Mouse (Mus musculus) heart, embryonic 13.5 days (tissue): ENCODE results near the gene Sufu. TPM values are rescaled to one million over a fixed set of nuclear protein-coding genes. Genes with fewer than 3 reads are reported as not detected.

Experiments
- ATAC-seq: fragments of 200-750 bp; cut with Nextera tagmentation; 2 replicates; pipeline ENCODE4 v1.8.0; 2017; ENCODE audit warnings: moderate TSS enrichment; ENCODE audit not compliant: insufficient number of reproducible peaks, low FRiP score, low TSS enrichment; ENCODE audit errors: extremely low read depth
- H3K27ac ChIP-seq: fragments of 300-500 bp; sonication (generic); replicated peaks from 2 replicates; pipeline ENCODE4 v1.5.1; 2015; ENCODE audit warnings: moderate library complexity, mild to moderate bottlenecking, inconsistent platforms
- H3K27me3 ChIP-seq: fragments of 300-500 bp; sonication (generic); replicated peaks from 2 replicates; pipeline ENCODE4 v1.6.1; 2015; ENCODE audit warnings: mild to moderate bottlenecking, inconsistent platforms
- H3K36me3 ChIP-seq: fragments of 300-500 bp; sonication (generic); 2 replicates; pipeline ENCODE4 v1.6.1; 2015; ENCODE audit warnings: mild to moderate bottlenecking, inconsistent platforms
- H3K4me1 ChIP-seq: fragments of 300-500 bp; sonication (generic); 2 replicates; pipeline ENCODE4 v1.6.1; 2015; ENCODE audit warnings: inconsistent platforms
- H3K4me2 ChIP-seq: fragments of 300-500 bp; sonication (generic); 2 replicates; pipeline ENCODE4 v1.6.1; 2015; ENCODE audit warnings: inconsistent platforms, mild to moderate bottlenecking, moderate library complexity
- H3K4me3 ChIP-seq: fragments of 300-500 bp; sonication (generic); 2 replicates; pipeline ENCODE4 v1.5.1; 2015; ENCODE audit warnings: moderate library complexity, mild to moderate bottlenecking, inconsistent platforms
- H3K9ac ChIP-seq: fragments of 300-500 bp; sonication (generic); 2 replicates; pipeline ENCODE4 v1.6.1; 2015; ENCODE audit warnings: inconsistent platforms, mild to moderate bottlenecking, moderate library complexity
- H3K9me3 ChIP-seq: fragments of 300-500 bp; sonication (generic); 2 replicates; pipeline ENCODE4 v1.6.1; 2016; ENCODE audit warnings: inconsistent platforms
- WGBS: fragments of 180-500 bp; shearing (Covaris S2); methylation state at CpG from one replicate; pipeline ENCODE4 v1.1.7; 2015; ENCODE audit warnings: mixed read lengths; 5-methylcytosine and 5-hydroxymethylcytosine counted together
- polyA plus RNA-seq: library from polyadenylated mRNA; unstranded; fragments of >200 nt; fragmentation: Nextera tagmentation; extraction: Ambion mirVana; gene quantifications from 2 replicates; pipeline ENCODE4 v1.2.1, GENCODE M21; 2015

The Sufu gene
- polyA plus RNA-seq, 1 experiment from 2014 or later = 18.4 TPM

DNA sequence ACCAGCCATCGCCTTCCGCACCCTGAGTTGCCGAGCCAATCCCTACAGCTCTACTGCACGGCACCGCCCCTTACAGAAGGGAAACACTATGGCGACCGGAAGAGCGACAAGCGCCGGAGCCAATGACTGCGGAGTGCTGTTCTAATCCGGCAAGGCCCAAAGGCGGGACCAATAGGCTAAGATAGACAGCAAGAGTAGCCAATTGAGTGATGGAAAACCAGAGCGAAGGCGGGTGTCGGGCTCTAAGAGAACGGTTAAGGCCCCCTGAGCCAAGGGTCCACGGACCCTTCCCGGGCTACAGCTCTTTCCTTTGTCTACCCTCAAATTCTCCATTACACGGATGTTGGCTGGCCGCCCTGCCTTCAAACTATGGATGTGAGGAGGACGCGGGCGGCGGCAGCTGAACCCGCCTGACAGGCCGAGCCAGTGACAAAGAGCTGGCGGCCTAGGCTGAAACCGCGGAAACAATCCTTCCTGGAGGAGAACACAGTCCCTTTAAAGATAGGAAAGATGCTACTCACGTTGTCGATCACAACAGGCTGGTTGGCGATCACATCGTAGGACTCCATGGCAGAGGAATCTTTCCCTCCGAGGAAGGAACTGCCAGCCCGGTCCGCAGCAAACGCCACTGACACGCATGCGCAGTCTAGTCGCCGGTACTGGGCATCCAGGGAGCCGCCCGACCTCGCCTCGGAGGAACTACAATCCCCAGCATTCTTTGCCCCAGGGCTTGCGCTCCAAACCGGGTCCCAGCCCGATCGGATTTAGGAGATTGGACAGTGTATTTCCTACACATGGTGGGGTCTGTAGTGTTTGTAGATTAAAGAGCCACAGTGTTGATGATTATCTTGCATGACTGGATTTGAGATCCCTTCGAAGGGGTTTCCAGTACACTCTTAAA, 1.3 kb upstream of the Sufu start, which contains the start of gene Actr1a:
TSS of gene Actr1a (minus strand) at position 640 of the 901 bp plus-strand sequence.
- Histone ChIP-seq H3K27ac (peak within 1 kb of the TSS; percentile 80), H3K4me1 (peaks cover 49% of the 10 kb centered on the region), H3K27me3 (no peaks in the 10 kb centered on the region), H3K36me3 (peaks cover 10% of the 10 kb centered on the region; the same call in 1 of the 2 replicates), H3K9me3 (no peaks in the 10 kb centered on the region), H3K9ac (peak within 1 kb of the TSS; percentile 89), H3K4me3 (peak within 1 kb of the TSS; percentile 95), H3K4me2 (peak within 1 kb of the TSS; percentile 97)
- WGBS = under 1% methylated on average over 51 of the region's 51 CpGs
- ATAC-seq = peak; percentile 84

DNA sequence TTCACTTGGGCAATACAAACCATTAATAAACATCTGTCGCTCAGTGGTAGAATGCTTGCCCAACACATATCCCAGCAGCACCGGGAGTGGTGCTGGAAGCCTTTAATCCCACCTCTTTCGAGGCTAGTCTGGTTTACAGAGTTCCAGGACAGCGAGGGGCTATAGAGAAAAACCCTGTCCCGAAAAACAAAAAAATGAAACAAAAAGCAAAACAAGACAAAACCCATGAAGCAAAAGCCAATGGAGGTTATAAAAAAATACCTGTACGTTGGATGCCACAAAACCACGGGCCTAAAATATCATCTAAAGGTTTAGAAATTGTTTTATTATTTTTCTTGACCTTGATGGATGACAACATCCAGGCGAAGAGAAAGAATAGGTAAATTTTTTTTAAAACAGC, 587 bp upstream of the Sufu start:
- Histone ChIP-seq H3K9me3 (no peaks in the 10 kb centered on the region), H3K9ac (peak overlapping the region; percentile 89), H3K4me3 (peak overlapping the region; percentile 87), H3K4me1 (peaks cover 55% of the 10 kb centered on the region), H3K27ac (no peak overlapping the region), H3K36me3 (peaks cover 12% of the 10 kb centered on the region), H3K4me2 (peak overlapping the region; percentile 97), H3K27me3 (no peaks in the 10 kb centered on the region)
- no peak for ATAC-seq
- WGBS = 15% methylated on average over 8 of the region's 8 CpGs

GRCm38 (mm10) chr19:46397436-46398001, 823 bp downstream of the Sufu start:
- peak overlapping the region; percentile 90 for H3K27ac ChIP-seq
- no peak for ATAC-seq
- H3K9me3 ChIP-seq = no peaks in the 10 kb centered on the region
- H3K27me3 ChIP-seq = no peaks in the 10 kb centered on the region
- 3% methylated on average over 19 of the region's 19 CpGs for WGBS
- peak overlapping the region; percentile 95 for H3K9ac ChIP-seq
- peaks cover 15% of the 10 kb centered on the region for H3K36me3 ChIP-seq
- H3K4me1 ChIP-seq = peaks cover 55% of the 10 kb centered on the region
- H3K4me2 ChIP-seq = peak overlapping the region; percentile 97
- H3K4me3 ChIP-seq = peak overlapping the region; percentile 95

DNA sequence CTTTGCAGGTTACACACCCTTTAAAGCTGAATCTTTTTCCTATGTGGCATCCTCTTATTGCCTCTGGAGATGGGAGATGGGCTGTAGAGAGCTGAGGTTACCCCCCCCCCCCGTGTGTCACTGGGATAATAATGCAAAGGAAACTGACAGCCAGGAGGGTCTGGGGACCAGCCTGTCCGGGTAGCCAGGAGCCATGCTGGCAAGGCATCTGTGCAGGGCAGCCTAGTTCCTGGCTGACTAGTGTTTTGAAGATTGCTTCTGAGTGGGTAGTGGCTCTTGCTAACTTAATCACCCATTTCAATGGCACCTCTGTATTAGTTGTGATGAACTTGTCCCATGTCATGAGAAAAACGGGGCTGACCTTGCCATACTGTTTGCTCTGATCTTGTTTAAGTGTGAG, 1.7 kb downstream of the Sufu start:
- H3K4me1 ChIP-seq = peaks cover 53% of the 10 kb centered on the region
- peak overlapping the region; percentile 97 for H3K4me2 ChIP-seq
- no peak for ATAC-seq
- H3K27me3 ChIP-seq = no peaks in the 10 kb centered on the region
- no peak overlapping the region for H3K27ac ChIP-seq
- peak overlapping the region; percentile 95 for H3K9ac ChIP-seq
- H3K4me3 ChIP-seq = peak overlapping the region; percentile 95
- WGBS = 40% methylated on average over 3 of the region's 3 CpGs
- H3K9me3 ChIP-seq = no peaks in the 10 kb centered on the region
- peaks cover 24% of the 10 kb centered on the region for H3K36me3 ChIP-seq

DNA sequence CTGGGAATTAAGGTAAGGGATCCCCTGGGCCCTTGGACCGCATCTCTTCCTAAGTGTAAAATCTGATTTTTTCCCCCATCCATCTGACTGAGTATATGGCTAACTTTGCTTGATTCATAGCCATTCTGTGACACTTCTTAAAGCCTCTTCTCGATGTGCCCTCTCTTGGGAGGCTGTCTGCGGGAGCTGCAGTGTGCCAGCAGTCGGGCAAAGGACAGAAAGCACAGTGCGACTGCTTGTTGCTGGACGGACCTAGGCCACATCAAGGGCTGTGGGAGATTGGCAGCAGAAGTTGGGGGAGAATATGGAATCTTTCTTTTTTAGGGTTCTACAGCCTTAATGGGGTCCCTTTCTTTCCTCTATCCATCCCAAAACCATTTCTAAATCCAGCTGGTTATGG, 2.7 kb downstream of the Sufu start:
- Histone ChIP-seq H3K36me3 (peaks cover 33% of the 10 kb centered on the region), H3K9me3 (no peaks in the 10 kb centered on the region), H3K4me2 (peak overlapping the region; percentile 10), H3K27me3 (no peaks in the 10 kb centered on the region), H3K4me3 (no peak overlapping the region), H3K4me1 (peaks cover 43% of the 10 kb centered on the region), H3K9ac (peak overlapping the region; percentile 95), H3K27ac (no peak overlapping the region)
- ATAC-seq = no peak
- 63% methylated on average over 6 of the region's 6 CpGs for WGBS

DNA sequence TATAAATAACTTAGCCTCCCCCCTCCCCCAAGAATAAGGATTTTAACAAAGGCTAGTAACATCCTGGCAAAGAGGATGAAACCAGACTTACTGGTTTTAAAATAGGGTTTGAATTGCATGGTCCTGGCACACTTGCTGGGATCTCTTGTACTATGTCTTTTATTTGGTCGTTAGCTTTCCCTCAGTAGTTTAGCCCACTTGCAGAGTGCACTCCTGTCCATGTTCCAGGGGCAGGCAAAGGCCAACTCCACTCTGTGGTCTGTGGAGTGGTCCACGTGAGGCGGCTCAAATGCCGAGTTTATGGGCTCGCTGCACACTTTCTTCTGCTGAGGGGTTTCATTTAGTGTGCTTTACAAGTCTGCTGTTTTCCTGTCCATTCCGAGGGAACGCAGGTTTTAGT, 3.2 kb downstream of the Sufu start:
- H3K4me2 ChIP-seq = peak overlapping the region; percentile 10
- 74% methylated on average over 7 of the region's 7 CpGs for WGBS
- peak overlapping the region; percentile 95 for H3K9ac ChIP-seq

GRCm38 (mm10) chr19:46400558-46400957, 3.9 kb downstream of the Sufu start:
- Histone ChIP-seq H3K4me3 (no peak overlapping the region), H3K4me2 (no peak overlapping the region), H3K27ac (no peak overlapping the region), H3K9me3 (no peaks in the 10 kb centered on the region), H3K36me3 (peaks cover 44% of the 10 kb centered on the region), H3K9ac (0 out of 2 replicates have a peak overlapping the region, but pooled peaks have one; percentile 1), H3K27me3 (no peaks in the 10 kb centered on the region), H3K4me1 (peaks cover 40% of the 10 kb centered on the region)
- no peak for ATAC-seq
- WGBS = 82% methylated on average over 7 of the region's 7 CpGs

More for the DNA sequence above, 3.2 kb downstream of the Sufu start:
- Histone ChIP-seq H3K4me1 (peaks cover 40% of the 10 kb centered on the region), H3K4me3 (no peak overlapping the region), H3K9me3 (no peaks in the 10 kb centered on the region), H3K36me3 (peaks cover 38% of the 10 kb centered on the region), H3K27me3 (no peaks in the 10 kb centered on the region), H3K27ac (no peak overlapping the region)
- no peak for ATAC-seq

GRCm38 (mm10) chr19:46404030-46404429, 7.3 kb downstream of the Sufu start:
- H3K36me3 ChIP-seq = peaks cover 71% of the 10 kb centered on the region
- H3K27ac ChIP-seq = no peak overlapping the region
- H3K9ac ChIP-seq = no peak overlapping the region
- no peaks in the 10 kb centered on the region for H3K27me3 ChIP-seq
- no peak for ATAC-seq
- WGBS = 96% methylated on average over 1 of the region's 1 CpGs
- H3K4me2 ChIP-seq = no peak overlapping the region
- no peaks in the 10 kb centered on the region for H3K9me3 ChIP-seq
- H3K4me3 ChIP-seq = no peak overlapping the region
- peaks cover 38% of the 10 kb centered on the region for H3K4me1 ChIP-seq

GRCm38 (mm10) chr19:46406592-46407386, 10.1 kb downstream of the Sufu start:
- H3K9ac ChIP-seq = no peak overlapping the region
- peaks cover 67% of the 10 kb centered on the region for H3K36me3 ChIP-seq
- no peak for ATAC-seq
- H3K4me1 ChIP-seq = peaks cover 39% of the 10 kb centered on the region
- no peak overlapping the region for H3K4me3 ChIP-seq
- no peaks in the 10 kb centered on the region for H3K9me3 ChIP-seq
- H3K4me2 ChIP-seq = no peak overlapping the region
- H3K27ac ChIP-seq = no peak overlapping the region
- no peaks in the 10 kb centered on the region for H3K27me3 ChIP-seq
- WGBS = 73% methylated on average over 8 of the region's 8 CpGs

DNA sequence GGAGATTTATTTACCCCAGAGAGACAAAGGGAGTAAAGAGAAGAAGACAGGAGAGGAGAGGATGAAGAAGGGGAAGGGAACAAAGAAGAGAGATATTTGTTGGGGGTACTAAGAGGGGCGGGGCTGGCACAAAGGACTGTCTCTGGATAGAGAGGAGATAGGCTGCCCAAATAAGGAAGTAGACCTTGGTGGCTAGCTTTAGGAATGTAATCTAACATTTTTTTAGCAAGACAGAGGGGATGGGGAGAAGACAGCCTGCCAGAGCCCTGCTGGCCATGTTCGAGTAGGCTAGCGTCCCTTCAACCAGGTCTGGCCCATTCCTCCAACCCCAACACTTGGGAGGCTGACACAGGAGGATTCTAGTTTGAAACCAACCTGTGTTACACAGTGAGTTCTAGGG, 12.8 kb downstream of the Sufu start:
- Histone ChIP-seq H3K9me3 (no peaks in the 10 kb centered on the region), H3K4me1 (peaks cover 58% of the 10 kb centered on the region), H3K27me3 (no peaks in the 10 kb centered on the region), H3K36me3 (peaks cover 44% of the 10 kb centered on the region), H3K9ac (no peak overlapping the region), H3K4me2 (no peak overlapping the region), H3K4me3 (no peak overlapping the region), H3K27ac (peak overlapping the region; percentile 57)
- ATAC-seq = no peak
- 22% methylated on average over 3 of the region's 3 CpGs for WGBS
